Mouse (Mus musculus): ENCODE measurements around the gene Npy.

Gene Npy

GRCm38 (mm10) chr6:49821961-49822870, at the start of gene Npy:
TSS of gene Npy (plus strand) at chr6:49822710.
- no peak for DNase-seq

- DNase-seq = no peak
Measured at GRCm38 (mm10) chr6:49775006-49775405, 47.5 kb upstream of the Npy start.

- DNase-seq = no peak
Measured at GRCm38 (mm10) chr6:49778109-49778508, 44.4 kb upstream of the Npy start.

GRCm38 (mm10) chr6:49778729-49779128, 43.8 kb upstream of the Npy start:
- DNase-seq = no peak

- DNase-seq = no peak
Measured at GRCm38 (mm10) chr6:49779606-49780005, 42.9 kb upstream of the Npy start.

- no peak for DNase-seq
Measured at GRCm38 (mm10) chr6:49780846-49781400, 41.6 kb upstream of the Npy start.

DNA sequence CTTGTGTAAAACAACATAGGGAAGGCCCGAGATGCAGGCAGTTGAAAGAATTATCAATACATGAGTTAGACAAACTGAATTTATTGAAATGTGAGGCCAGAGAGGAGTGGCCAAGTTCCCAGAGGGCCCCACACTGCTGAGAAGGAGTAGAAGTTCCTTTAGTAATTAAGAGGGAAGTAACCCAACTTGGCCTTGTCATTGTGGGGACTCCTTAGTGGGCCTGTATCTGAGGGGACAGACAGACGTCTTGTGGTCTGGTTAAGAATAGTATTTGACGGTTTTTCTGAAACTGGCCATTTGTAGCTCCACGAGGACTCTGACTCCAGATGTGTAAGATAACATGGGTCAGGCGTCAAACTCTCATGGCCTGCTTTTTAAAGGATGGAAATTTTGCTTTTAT, 40.7 kb upstream of the Npy start:
- DNase-seq = no peak

DNA sequence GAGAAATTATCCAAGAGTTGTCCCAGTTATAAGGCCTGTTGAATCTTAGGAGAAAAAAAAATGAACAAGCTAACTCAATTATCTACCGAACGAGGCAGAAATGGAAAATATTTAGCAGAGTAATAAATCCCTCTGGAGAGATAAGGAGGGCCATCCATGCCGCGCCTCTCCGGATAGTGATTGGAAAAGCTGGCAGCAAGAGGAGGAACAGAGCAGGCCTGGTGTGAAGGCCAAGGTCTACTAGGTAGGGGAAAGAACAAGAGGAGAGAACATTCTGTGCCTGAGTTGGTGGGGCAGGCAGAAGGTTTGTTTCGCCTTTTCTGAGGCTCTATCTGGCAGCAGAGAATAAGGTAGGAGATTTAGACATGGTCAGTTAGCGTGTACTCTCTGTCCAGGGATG, 39.8 kb upstream of the Npy start:
- DNase-seq = no peak

- DNase-seq = no peak
Measured at GRCm38 (mm10) chr6:49792524-49792923, 30.0 kb upstream of the Npy start.

- DNase-seq = no peak
Measured at GRCm38 (mm10) chr6:49804105-49804504, 18.4 kb upstream of the Npy start.

DNA sequence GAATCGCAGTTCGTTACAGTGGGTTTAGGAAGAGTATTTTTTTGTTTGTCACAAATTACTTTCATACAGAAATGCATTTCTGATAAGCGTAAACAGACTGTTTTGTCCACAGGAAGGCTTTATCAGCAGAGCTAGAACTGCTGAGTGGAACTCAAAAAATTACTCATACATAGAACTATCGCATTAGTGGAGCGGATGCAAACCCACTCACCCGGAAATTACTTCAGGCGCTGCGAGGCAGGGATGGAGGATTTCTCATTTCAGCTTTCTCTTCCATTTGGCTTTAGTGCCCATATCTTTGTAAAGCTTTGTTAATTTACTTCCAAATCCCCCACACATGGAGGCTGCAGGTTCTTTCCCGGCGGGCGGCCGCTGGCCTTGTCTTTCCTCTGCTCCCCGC, 14.4 kb upstream of the Npy start:
- DNase-seq = no peak

DNA sequence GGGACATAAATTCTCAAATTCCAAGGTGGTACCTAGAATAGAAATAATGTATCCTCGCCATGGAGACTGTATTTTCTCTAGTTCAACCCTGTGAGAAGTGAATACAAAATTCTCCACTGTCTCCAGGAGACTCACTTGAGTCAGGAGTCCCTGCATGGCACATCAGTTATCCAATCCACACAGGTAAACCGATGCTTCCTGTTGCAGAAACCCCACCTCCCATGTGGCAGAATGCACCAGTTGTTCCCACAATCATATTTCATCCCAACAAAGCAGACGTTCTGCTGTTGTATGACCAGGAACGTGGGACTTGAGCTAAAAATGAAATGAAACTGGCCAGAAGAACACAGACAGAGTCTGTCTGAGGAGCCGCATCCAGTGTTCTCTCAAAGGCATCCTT, 5.3 kb upstream of the Npy start:
- DNase-seq = no peak

DNA sequence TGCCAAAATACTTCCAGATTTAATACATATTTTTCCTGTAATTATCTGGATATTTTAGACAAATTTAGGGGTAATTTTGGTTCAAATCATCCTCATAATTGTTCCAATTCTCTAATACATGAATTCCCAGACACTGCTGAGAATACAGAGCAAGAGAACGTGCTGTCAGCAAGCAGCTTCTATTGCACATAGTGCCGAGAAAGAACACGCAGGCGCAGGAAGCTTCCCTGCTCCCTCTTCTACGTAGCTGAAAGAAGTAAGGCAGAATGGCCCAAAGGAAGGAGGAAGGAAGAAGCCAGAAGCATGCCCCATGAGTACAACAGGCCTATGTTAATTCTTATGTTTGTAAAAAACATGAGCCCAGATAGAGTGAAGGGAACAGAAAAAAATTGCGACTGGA, 4.9 kb upstream of the Npy start:
- DNase-seq = no peak

DNA sequence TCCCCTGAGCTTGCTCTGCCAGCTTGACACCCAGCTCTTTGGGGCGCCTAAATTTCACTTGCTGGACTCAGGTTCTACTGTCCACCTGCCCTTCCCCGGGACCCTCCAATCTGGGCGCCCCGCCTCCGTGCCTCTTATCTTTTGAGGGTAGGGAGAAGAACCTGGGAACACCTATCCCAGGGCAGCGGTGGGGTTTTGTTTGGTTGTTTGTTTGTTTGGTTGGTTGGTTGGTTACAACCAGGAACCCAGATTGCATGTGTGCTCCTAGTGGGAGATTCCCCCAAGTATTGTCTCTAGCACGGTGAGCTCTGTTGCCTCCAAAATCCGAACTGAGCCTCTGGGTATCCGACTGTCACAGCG, 341 bp downstream of the Npy start:
- no peak for DNase-seq

DNA sequence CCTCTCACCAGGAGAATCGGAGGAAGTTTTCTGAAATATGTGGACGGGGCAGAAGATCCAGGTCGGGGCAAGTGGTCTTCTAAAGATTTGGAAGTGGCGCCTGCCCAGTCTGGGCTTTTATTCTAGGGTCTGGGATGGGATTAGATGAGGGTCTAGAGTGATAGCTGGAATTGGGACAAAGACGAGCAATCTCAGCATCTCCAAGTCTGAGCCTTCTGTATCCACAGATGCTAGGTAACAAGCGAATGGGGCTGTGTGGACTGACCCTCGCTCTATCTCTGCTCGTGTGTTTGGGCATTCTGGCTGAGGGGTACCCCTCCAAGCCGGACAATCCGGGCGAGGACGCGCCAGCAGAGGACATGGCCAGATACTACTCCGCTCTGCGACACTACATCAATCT, 861 bp downstream of the Npy start:
- DNase-seq = no peak

DNA sequence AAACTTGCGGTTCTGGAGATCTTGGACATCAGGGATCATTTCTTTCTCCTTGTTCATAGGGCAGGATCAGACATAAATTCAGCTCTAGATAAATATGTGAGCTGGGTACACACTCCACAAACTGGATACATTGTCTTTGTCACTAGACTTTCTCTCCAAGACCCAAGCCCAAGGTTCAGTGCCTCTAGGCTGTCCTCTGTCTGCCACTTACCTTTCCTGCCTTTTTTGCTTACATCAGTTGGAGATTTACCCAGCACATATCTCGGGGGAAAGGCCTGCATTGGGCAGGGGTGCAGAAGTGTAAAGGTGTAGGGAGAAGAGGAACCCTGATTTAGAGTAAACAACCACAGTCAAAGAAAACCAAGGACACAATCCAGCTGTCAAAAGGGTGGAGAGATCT, 1.3 kb downstream of the Npy start:
- DNase-seq = no peak

GRCm38 (mm10) chr6:49831579-49831978, 9.1 kb downstream of the Npy start:
- no peak for DNase-seq

DNA sequence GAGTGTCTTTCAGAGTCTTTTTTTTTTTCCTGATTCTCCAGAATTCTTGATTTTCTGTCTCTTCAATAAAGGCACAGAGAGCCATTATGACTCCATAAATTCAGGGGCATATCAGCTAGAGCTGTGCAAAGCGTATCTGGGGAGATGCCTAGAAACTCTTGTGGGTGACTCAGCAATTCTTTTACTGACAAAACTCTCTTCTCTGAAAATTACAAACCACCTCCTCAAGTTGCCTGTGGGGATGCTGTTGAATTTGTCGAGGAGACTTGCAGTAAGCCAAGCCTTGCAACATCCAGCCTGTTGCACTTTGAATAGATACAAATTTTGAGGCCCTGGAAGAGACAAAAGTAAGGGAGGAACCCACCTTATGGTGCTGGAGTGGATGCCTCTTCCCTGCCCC, 34.3 kb downstream of the Npy start:
- DNase-seq = no peak

- no peak for DNase-seq
Measured at GRCm38 (mm10) chr6:49867571-49867970, 45.1 kb downstream of the Npy start.

DNA sequence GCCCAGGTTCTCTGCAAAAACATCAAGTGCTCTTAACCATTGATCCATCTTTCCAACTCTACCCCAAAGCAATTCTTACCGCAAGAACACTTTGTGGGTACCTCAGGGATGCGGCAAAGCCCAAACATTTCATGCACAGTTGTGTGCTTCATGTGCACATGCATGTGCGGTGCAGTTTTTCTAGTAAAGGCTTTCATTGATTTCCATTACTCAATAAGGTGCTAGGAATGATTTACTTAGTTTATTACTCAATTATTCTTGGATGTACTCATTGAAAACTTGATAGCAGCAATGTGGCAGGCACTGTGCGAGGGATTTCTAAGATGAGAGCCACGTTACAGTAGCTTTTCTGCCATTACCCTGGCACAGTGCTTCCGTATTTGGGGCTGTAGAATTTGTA, 48.6 kb downstream of the Npy start:
- no peak for DNase-seq

DNA sequence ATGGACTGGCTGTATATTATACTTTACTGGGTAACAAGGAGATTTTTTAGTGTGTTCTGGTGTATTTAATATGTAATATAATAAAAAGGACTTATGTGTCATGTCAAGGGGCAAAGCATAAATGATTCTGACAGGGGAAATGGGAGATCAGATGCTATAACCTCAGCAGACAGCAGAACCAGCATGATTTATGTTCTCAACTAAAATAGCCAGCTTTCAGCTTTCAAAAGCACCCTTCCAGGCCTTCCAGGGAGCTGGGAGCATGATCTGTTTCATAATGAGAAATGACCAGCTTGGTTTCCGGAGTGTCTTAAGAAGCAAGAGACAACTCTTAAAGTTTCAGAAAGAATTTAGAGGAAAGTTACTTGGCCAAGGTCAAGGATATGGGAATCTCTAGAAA, 51.0 kb downstream of the Npy start:
- DNase-seq = no peak

DNA sequence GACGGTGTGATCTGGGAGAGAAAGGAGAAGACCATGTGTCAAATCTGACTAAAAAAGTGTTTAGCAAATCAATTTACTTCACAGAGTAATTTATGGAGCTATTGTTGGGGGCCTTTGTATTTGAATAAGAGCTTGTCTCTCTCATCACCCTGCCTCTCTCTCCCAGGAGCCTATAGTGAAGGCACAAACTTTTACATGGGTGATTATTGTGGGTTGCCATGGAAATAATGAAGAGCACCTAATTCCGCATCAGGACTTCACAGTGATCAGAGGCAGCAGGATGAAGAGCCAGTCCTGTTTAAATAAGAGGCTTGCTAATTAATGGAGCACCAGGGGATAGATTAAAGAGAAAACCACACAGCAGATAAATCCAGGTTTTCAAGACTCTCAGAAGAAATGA, 52.6 kb downstream of the Npy start:
- DNase-seq = no peak

DNA sequence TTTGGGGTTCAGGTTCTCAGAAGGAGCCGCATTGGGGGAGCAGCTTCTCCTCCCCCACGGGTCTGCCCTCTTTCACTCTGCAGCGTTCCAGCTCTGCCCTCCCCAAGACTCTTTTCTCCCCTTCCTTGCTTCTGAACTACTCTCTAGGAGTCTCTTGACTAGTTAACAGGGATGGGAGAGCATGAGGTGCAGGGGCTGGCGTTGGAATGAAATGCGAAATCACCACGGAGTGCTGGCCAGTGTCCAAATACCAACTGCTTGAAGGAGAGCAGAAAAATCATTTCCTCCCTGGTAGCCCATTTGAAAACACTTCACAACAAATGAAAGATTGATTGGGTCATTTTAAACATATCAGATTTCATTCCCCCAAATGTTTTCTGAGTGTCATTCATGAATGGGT, 53.3 kb downstream of the Npy start:
- no peak for DNase-seq
